Mouse (Mus musculus): ENCODE results near the gene Sytl1.

Gene Sytl1

GRCm38 (mm10) chr4:133213661-133214060, 49.3 kb downstream of the Sytl1 start:
- no peak for DNase-seq (ENCODE audit: low read depth in 1 of 2, low spot score in 2 of 2)

GRCm38 (mm10) chr4:133213268-133213590, 49.7 kb downstream of the Sytl1 start:
- no peak for DNase-seq (ENCODE audit: low read depth in 1 of 2, low spot score in 2 of 2)

- peak in 1 of 2 experiments; percentile 66 for DNase-seq (ENCODE audit: low read depth in 1 of 2, low spot score in 2 of 2)
These were observed 50.2 kb downstream of the Sytl1 start for GRCm38 (mm10) chr4:133212562-133213267.

GRCm38 (mm10) chr4:133211751-133212561, 51.0 kb downstream of the Sytl1 start, which contains the start of the genes Cd164l2 and Gpr3:
TSS of gene Cd164l2 (plus strand) at chr4:133212131.
TSS of gene Gpr3 (minus strand) at chr4:133212536.
- DNase-seq (ENCODE audit: low read depth in 1 of 2, low spot score in 2 of 2) = no peak

GRCm38 (mm10) chr4:133210788-133211390, 52.0 kb downstream of the Sytl1 start:
- DNase-seq (ENCODE audit: low read depth in 1 of 2, low spot score in 2 of 2) = no peak

GRCm38 (mm10) chr4:133210023-133210787, 52.7 kb downstream of the Sytl1 start:
- DNase-seq (ENCODE audit: low read depth in 1 of 2, low spot score in 2 of 2) = no peak

- DNase-seq (ENCODE audit: low read depth in 1 of 2, low spot score in 2 of 2) = peak in 1 of 2 experiments; percentile 32
These were observed 53.5 kb downstream of the Sytl1 start for GRCm38 (mm10) chr4:133209366-133209765.

GRCm38 (mm10) chr4:133204379-133204778, 58.5 kb downstream of the Sytl1 start:
- DNase-seq (ENCODE audit: low read depth in 1 of 2, low spot score in 2 of 2) = no peak

- DNase-seq (ENCODE audit: low read depth in 1 of 2, low spot score in 2 of 2) = no peak
These were observed 59.3 kb downstream of the Sytl1 start for GRCm38 (mm10) chr4:133203591-133203990.
